Mouse (Mus musculus): ENCODE data around the gene Cpne2. TPM values are rescaled to one million over a fixed set of nuclear protein-coding genes. Genes with fewer than 3 reads are reported as not detected.

The Cpne2 gene
- total RNA-seq, 2 experiments from 2014 or later, result 3.8 to 3.9 TPM

DNA sequence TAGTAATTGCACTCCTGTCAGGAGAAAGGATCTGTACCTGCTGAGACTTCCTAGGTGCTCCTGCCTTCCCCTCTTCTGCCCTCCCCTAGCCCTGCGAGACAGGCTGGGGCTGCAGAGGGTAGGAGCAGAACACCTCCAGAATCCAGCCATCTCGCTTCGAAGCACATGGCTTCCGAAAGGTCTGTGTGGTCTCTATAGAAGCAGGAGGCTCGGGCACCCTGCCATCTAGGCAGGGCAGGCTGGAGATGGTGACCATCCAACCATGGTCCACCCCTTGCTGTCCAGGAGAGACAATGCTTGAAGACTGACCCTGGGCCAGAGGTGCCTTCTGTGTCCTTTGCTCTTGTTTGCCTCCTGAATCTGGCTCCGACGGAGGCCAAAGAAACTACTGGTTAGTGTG is 2.8 kb downstream of the Cpne2 start:
- DNase-seq, result no peak

DNA sequence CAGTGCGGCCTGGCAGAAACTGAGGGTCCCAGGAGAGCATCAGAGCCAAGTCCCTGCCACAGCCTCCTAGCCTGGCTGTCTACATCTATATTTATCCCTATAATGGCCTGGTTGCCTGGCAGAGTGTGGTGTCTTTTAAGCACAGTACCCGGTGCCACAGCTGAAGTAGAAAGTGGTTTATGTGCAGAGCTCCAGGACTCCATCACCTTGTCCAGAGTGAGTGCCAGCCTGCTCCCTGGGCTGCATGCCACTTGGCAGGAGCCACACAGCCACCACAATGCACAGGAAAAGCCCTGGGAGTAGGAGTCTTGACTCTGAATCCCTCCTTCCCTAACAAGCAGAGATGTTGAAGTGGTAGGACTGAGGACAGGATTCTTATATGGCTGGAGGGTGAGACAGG is 4.7 kb downstream of the Cpne2 start:
- DNase-seq, result peak; percentile 49 to 61

DNA sequence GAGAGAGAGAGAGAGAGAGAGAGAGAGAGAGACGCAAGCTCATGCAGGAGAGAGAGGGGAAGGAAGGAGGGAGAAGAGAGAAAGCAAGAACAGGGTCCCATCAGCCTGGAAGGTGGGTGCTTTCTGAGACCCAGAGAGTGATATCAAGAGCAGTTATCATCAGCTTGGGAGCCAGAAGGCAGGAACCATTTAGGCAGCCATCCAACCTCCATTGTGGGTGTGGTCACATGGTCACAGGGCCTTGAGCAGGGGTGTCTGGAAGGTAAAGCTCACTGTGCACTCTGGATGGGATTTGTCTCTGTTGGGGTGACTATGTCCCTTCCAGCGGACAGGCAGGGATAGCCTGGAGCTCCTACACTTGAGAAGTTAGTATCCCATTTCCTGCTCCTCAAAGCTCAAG is 7.2 kb downstream of the Cpne2 start:
- DNase-seq, result no peak

DNA sequence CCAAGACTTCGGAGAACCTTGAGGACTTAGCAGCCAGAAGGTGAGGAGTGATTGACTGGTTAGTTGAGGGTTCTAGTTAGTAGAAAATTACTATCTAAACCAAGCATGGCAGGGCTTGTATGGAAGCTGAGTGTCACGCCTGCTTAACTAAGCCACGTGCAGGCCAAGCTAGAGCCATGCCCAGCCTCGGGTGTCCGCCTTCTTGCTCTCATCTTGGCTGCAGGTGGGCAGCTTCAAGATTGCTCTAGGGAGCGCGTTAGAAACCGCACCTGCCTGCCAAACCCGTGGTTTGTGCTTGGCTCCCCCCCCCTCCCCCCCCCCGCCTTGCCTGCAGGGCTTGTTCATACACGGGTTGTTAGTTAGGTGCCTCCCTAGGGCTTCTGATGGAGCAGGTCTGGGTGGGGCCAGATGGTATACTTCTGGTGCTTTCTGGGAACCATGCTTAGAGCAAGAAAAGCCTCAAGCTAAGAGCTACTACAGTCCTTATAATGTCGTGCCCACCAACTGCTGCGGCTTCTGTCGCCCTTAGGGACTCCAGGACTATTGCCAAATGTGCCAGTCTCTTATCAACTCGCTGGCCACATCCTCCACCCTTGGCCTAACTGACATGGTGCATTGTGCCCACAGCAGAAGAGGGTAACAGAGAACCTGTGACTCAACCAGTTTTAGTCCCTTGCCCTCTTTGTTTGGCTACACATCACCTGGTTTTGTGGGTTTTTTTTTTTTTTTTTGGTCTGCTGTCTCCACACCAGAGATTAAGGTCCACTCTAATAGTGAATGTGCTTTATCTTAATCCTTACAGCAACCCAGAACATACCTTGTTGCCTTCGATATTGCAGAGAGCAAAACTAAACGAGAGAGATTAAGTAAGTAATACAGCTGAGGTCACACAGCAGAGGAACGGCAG is 8.4 kb downstream of the Cpne2 start:
- DNase-seq, result no peak

DNA sequence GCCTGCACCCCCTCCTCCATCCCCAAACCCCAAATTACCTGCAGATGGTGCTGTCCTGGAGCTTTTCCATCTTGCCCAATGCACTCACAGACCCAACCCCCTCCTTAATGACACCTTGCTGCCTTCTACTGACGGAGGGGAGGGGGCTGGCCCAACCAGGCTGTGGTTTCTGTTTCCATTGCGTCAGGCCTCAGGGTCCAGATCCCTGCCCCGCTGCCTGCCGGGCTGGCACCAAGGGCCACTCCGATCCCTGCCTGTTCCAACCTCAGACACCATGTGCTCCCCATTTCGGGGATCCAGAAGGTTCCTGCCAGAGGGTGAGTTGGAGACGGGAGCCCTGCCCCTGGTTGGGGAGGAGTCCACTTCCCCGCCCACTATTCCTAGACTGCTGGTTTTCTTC is 11.2 kb downstream of the Cpne2 start:
- no peak for DNase-seq

DNA sequence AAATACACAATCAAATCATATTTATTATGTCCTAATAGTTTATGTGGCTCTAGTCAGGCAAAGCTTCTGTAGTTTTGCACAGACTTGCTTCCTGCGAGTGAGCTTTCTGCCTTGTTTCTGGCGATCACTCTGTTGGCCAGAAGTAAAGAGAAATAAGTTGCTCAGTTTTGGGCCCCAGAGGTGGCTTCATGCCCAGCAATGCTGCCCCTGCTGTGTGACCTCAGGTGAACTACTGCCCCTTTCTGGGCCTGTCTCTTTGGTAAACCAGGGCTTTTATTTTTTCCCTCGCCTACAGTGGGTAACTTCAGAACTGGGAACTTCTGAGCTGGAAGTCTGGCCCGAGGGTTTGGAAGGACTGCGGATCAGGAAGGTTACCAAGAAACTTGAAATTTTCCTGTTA is 16.3 kb downstream of the Cpne2 start:
- DNase-seq, result no peak

DNA sequence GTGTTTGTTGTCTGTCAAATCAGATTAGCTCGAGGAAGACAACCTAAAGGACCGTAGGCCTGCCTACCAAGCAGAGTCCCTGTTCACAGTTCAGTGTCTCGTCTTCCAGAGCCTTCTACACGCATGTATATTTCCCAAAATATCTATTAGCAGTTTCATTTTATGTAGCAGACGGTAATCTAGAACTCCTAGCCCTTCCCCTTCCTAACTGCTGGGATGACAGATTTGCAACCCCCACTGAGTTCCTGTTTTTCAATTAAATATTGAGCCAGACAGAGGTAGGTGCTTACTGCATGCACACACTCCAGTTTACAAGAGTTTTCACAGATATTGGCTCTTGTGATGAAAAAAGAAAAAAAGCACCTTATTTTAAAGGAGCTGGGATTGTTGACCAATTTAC is 16.7 kb downstream of the Cpne2 start:
- DNase-seq, result peak in 1 of 2 experiments; percentile 19

DNA sequence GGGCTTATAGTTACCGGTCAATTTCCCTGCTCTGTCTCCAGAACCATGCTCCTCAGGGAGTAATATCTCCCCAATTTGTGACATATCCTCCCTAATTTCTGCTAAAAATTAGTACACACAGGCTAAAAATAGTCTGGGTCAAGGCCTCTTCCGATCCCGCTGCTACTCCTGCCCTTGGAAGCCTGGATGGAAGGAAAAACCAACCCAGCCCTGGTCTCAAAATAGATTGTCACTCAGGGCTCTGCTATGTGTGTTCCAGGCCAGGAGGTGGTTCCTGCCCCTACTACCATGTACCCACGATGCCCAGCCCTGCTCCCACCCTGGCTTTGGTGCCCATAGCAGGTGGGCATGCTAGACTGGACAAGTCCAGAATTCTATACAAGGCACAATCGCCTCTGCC is 17.2 kb downstream of the Cpne2 start:
- peak; percentile 60 to 69 for DNase-seq

DNA sequence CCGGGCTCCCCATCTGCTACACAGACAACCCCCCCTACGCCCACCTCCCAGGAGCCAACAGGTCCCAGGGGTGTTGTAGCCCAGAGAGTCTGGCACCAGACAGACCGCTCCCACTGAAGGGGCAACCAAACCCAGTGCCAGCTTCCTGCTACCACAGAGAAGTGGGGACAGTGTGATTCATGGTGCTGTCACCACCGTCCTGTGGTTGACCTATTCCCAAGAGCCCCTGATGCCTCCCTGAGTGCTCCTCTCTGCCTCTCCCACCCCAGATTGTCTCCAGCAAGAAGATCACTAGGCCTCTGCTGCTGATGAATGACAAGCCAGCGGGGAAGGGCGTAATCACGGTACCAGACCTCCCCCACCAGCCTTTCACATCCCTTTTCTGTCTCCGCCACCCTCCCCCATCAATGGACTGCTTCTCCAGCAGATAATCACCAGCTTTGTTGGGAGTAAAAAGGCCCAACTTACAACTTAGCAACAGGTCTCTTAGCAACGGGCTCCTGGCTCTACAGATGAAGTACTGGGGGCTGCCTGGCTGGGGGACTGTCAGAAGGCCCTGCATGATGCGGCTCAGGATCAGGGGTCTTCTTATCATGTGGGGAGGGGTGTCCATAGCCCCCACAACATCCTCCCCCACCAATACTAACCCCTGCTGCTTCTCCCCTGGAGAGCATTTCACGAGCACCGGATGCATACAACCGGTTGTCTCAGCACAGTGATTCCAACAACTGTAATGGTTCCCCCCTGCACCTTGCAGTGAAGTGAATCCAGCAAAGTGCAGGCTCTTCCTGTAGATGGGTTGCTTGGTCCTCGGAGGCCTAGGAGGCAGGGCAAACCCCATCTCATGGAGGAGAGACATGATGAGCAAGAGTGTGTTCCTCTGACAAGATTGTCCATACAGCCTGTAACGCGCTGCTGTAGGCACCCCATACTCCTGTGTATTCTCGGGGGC is 19.0 kb downstream of the Cpne2 start:
- DNase-seq, result peak in 1 of 2 experiments; percentile 46

DNA sequence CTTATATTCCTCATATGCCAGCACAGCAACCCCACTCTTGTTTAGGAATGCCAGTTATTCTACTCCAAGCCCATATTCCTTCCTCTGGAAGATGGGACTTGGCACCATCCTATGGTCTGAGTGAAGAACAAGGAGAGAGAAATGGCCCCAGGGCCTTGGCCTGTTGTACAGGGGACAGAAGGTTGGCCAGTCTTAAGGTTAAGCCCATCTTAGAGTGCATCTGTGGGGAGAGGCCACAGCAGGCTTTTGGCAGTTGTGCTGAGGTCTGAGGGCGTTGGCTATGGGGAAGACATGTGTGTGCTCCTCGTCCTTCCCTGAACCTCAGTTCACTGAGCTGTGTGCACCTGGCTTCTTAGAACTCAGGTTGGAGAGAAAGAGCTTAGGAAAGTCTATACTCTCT is 19.9 kb downstream of the Cpne2 start:
- DNase-seq, result no peak

DNA sequence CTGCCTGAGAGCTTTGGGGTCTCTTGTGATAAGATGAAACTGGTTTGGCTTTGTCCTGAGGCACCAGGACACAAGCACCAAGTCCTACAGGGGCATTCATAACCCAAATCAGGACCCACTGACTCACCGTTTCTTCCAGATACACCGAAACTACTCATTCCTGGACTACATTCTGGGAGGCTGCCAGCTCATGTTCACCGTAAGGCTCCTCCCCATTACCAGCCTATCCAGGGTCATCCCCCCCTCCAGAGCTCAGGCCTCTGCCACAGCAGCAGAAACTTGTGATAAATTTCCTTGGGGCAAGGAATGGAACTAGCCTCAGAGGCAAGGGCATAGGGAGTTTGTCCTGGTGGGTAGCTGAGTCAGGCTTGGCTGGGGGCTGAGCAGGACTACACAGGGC is 24.5 kb downstream of the Cpne2 start:
- DNase-seq, result no peak

DNA sequence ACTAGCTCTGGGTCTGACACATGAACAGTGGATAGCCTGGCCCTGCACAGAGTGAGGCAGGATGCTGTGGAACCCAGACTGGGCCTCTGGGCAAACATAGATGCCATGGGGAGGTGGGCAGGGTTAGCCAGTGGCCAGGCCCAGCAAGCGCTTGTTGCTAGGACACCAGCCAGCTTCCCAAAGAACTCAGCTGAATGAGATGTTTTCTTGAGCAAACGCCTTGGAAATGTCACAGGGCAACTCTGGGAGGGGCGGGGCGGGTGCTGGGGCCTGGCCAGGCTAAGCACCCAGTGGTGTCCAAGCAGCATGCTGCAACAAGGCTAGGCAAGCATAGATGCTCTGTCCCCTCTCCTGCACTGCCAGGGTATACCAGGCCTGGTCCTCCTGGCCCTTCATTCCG is 28.5 kb downstream of the Cpne2 start:
- DNase-seq, result no peak

DNA sequence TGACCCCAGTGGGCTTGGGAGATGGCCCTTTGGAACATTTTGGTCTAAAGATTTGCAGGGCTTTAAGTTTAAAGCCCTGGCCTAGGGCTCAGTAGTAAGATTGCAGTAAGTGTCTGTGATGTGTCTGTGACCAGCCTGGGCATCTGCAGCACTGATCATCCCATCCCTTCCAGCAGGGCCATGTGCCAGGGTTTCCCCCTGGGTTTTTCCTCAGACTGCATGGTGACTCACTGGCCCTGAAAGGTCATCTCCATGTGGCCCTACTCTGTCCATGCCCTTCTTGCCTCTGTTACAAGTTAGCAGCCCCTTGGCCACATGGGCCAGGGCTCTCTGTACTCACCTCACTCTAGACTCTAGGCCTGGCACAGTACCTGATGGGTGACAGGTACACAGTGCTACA is 31.6 kb downstream of the Cpne2 start:
- DNase-seq, result no peak

DNA sequence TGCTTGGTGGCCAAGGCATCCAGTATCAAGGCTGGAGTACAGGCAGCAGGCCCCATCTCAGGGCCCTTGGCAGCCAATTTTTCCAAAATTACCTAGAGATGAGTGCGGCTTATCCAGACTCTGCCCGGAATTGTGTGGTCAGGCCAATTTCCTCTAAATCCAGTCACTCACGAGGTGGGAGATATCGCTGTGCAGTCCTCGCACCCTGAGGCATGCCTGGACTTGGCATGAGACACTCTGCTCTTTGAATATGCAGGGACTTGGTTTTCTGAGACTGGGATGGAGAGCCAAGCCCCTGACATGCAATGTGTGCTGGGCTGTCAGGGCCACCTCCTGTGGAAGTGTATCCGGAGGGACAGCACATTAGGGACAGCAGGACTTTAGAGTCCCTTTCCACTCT is 33.2 kb downstream of the Cpne2 start:
- DNase-seq, result no peak

DNA sequence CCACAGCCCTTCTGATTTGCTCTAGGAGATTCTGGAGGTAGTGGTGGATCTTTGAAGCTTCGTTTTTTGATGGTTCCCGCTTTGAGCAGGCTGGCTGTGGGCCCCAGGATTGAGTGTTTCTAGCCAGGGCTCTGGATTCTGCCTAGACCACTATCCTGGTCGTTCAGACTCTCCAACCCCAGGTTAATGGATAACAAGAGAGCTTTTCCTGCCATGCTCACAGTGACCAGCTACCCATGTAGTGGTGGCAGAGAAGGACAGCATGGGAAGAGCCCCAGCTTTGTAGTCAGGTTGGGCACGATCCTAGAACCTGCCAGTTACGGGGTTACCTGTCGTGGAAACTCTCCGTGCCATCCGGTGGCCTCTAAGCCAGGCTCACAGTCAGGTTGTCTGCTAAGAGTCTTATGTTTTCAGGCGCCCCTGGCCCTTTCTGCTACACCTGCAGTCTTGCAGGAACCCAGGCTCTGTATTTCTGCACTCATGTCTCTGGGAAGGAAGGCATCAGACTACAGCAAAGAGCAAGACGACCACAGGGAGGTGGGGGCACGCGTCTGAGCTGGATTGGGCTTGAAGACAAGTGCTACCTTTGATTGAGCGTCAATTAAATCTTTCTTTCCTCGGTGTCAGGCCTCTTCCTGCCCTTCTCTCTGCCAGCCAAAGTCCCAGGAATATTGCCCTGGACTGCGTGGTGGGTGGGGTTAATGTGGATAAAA is 33.8 kb downstream of the Cpne2 start:
- no peak for DNase-seq

DNA sequence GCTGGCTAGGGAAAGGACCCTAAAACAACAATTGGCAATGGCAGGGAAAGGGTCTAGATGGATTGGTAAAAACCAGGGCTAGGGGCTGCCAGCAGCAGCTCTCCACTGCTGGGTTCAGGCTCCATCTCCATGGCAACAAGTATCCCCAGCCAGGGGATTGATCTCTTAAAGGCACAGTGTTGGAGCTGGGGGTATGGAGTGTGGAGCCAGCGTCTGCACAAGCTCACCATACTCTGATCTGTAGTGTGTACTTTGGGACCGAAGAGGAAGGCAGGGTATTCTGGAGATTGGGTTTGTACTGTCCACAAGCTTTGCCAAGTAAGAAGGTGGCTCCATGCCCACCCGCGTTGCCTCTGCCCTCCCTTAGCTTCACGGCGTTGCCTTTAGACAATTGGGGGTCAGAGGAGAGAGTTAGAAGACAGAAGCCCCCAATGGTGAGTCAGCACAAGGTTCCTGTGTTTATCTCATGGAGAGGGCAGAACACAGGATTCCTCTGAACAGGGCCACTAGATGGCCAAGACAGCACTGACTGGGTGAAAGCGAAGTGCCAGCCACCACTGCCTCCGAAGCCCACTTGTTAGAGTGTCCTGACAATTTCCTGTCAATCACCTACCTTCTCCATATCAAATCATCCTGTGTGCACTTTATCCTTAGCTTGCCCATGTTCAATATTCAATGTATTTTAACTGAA is 34.5 kb downstream of the Cpne2 start:
- DNase-seq, result no peak

DNA sequence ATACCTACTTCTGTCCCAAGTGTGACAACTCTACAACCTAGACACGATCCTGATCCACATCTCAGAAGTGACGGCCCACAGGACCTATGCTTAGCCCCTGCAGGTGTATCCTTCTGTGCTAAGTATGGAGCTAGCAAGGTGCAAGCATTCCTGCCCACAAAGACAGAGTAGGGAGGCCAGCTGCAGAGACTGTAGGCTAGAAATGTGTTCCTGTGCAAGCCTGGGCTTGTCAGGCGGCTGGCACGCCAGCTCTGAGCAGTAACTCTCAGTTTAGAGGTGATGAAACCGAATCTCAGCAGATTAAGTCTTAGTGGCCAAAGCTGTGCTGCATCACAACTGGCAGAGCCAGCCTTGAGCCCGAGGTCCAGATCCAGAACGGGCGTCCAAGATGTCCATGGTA is 35.3 kb downstream of the Cpne2 start:
- DNase-seq, result no peak

DNA sequence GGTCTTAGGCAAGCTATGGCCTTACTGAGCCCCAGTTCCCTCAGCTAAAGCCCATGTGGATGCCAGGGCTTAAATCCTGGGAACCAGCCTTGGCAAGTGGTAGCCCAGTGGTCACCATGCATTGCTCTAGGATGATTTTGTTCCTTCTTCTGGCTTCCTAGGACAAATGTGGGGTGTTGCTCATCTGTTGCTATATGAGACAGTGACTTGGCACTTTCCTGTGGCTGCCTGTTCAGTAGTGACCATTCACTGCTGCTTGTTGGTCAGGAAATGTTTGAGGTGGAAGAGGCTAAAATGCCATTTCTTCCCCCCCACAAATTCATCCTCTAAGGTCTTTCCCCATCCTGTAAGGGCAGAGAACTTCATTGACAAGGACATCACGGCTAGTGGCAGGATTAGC is 36.6 kb downstream of the Cpne2 start:
- no peak for DNase-seq

DNA sequence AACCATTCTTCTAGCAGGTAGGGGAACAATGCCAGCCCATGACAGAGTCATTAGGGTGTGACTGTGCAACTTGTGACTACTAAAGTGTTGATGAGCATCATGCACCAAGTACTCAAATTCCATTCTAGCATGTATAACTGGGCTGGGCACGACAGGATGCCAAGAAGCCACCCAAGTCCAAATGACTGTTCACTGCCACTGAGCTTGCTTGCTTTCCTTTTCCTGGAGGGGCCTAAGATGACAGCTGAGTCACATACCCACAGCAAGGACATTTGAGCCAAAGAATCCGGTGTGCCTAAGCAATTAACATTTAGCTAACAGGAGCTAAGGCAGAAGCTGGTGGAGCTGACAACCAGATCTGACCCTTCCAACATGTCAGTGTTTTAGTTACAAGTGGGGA is 39.1 kb downstream of the Cpne2 start:
- DNase-seq, result no peak

DNA sequence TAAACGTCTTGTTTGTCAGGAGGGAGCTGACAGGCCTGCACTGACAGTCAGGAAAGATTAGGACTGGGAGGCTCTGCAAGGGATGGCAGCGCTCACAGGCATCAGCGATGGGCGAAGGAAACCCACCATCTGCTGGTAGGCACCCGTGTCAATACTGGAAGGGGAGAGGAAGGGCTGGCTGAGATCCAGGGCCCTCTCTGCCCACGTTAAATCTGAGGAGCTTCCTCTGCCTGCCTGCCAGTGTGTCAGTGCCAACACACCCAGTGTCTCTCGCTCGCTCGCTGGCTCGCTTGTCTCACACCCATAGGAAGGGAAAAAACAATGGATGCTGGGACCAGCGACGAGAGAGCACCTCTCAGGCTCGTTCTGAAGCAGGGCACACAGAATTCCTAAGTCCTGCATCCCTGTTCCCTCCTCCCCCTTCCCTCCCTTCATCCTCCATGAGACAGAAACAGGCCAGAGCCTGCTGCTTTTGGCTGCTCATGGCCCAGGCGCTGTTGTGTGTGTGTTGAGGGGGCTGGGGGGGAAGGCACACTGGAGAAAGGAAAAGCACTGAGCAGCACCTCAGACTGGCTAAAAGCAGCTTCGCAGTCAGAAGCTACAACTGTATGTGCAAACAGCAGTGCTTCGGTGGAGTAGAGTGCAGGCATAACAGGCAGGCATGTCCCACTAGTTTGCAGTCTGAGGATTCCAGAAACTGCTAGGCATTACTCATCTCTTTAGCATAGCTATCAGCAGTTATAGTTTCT is 41.5 kb downstream of the Cpne2 start:
- no peak for DNase-seq

DNA sequence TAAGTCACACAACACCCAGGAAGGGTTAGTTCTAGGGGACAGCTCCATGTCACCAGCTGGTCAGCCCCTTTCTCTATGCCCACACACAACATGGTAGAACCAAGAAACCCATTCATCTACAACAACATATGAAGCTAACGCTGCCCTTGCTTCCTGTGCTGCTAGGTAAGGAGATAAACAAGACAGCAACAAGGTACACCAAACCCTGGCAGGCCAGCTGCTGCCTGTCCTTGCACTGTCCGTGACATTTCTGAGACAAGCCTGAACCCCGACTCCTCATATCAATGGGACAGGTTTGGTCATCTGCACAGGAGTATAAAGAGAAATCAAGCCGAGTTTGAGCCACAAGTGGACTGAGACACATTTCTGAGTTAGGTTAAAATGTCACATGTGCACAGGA is 42.4 kb downstream of the Cpne2 start:
- DNase-seq, result no peak
